Mouse (Mus musculus) brain, embryonic 14.5 days (tissue): ENCODE results near the gene Onecut3.

Source experiments
- CTCF ChIP-seq: fragments of 200-500 bp; IDR thresholded peaks from 2 replicates; pipeline ENCODE4 v1.5.1; 2012; ENCODE audit warnings: inconsistent platforms, mild to moderate bottlenecking, moderate library complexity, borderline replicate concordance; ENCODE audit not compliant: insufficient read depth, insufficient read length; ENCODE audit errors: extremely low read depth
- POLR2A ChIP-seq: fragments of 200-500 bp; IDR thresholded peaks from 2 replicates; pipeline ENCODE4 v1.6.1; 2012; ENCODE audit warnings: mild to moderate bottlenecking, inconsistent platforms, borderline replicate concordance; ENCODE audit not compliant: poor library complexity, insufficient read depth, insufficient read length, severe bottlenecking; ENCODE audit errors: extremely low read depth

DNA sequence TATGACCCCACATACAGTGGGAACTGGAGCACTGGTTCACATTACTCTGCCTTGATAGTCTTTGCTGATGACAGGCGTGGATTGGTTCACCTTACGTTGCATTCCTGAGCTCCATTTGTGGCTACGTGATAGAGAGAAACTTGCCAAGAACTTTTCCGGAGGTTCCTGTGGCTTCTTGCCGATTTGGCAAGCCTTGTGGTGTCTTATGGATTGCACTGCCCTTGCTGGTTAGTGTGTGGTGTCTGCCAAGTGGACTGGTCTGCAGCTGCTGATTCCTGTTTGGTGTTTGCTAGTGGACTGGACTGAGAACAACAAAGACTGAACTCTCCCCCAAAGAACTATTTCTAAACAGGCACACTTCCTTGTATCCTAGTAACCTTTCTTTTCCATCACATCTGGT lies 39.9 kb upstream of the Onecut3 start:
- TF ChIP-seq CTCF, result no peak
- TF ChIP-seq POLR2A, result no peak
